Mouse (Mus musculus) intestine, embryonic 15.5 days (tissue): ENCODE measurements at regions not wholly inside any gene's neighbourhood (a gene's known extent, or its start where the extent isn't known, plus 50 kb on each side); places are given as distances from the start of the nearest gene placed in this dataset.
"Not testable (repeated sequence)": the region's sequence is repeated elsewhere in the genome, so short reads cannot be mapped to it uniquely, and the experiment has no call there.

Experiments
- ATAC-seq: fragments of 200-750 bp; cut with Nextera tagmentation; 2 replicates; pipeline ENCODE4 v1.8.0; 2017; ENCODE audit warnings: moderate TSS enrichment, moderate library complexity
- H3K27ac ChIP-seq: fragments of 300-500 bp; sonication (generic); 2 replicates; pipeline ENCODE4 v1.5.1; 2015; ENCODE audit warnings: mild to moderate bottlenecking, inconsistent platforms
- H3K27me3 ChIP-seq: fragments of 300-500 bp; sonication (generic); replicated peaks from 2 replicates; pipeline ENCODE4 v1.6.1; 2015; ENCODE audit warnings: inconsistent platforms
- H3K36me3 ChIP-seq: fragments of 300-500 bp; sonication (generic); 2 replicates; pipeline ENCODE4 v1.6.1; 2015; ENCODE audit warnings: inconsistent platforms
- H3K4me1 ChIP-seq: fragments of 300-500 bp; sonication (generic); replicated peaks from 2 replicates; pipeline ENCODE4 v1.6.1; 2015; ENCODE audit warnings: inconsistent platforms
- H3K4me2 ChIP-seq: fragments of 300-500 bp; sonication (generic); replicated peaks from 2 replicates; pipeline ENCODE4 v1.6.1; 2015; ENCODE audit warnings: mild to moderate bottlenecking, inconsistent platforms
- H3K4me3 ChIP-seq: fragments of 300-500 bp; sonication (generic); replicated peaks from 2 replicates; pipeline ENCODE4 v1.5.1; 2015; ENCODE audit warnings: inconsistent platforms
- H3K9ac ChIP-seq: fragments of 300-500 bp; sonication (generic); 2 replicates; pipeline ENCODE4 v1.6.1; 2015; ENCODE audit warnings: inconsistent platforms
- H3K9me3 ChIP-seq: fragments of 300-500 bp; sonication (generic); 2 replicates; pipeline ENCODE4 v1.6.1; 2016; ENCODE audit warnings: inconsistent platforms
- WGBS: fragments of 180-500 bp; shearing (Covaris S2); methylation state at CpG from one replicate; pipeline ENCODE4 v1.1.7; 2015; 5-methylcytosine and 5-hydroxymethylcytosine counted together

DNA sequence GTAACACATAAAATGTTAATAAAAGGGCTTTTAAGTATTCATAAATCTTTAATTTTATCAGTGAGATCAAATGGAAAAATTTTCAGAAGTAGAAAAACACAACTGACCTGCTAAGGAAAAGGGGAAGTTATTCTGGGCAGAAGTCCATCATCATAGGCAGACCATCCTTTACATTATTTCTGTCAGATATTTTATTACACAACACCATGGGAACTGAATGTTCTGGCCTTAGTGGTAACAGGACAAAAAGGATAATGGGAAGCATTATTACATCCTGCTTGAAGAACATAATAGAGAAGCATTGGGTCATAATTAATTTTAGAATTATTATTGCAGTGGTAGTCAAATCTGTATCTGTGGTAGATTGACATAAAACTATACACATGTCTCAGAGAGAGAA lies 603.5 kb upstream of the Gje1 start:
- no peak overlapping the region for H3K4me3 ChIP-seq
- no peak for ATAC-seq
- H3K4me1 ChIP-seq = no peaks in the 10 kb centered on the region
- H3K27me3 ChIP-seq = no peaks in the 10 kb centered on the region
- H3K9me3 ChIP-seq = no peaks in the 10 kb centered on the region
- H3K9ac ChIP-seq = no peak overlapping the region
- no peaks in the 10 kb centered on the region for H3K36me3 ChIP-seq
- H3K27ac ChIP-seq = no peak overlapping the region
- H3K4me2 ChIP-seq = no peak overlapping the region

DNA sequence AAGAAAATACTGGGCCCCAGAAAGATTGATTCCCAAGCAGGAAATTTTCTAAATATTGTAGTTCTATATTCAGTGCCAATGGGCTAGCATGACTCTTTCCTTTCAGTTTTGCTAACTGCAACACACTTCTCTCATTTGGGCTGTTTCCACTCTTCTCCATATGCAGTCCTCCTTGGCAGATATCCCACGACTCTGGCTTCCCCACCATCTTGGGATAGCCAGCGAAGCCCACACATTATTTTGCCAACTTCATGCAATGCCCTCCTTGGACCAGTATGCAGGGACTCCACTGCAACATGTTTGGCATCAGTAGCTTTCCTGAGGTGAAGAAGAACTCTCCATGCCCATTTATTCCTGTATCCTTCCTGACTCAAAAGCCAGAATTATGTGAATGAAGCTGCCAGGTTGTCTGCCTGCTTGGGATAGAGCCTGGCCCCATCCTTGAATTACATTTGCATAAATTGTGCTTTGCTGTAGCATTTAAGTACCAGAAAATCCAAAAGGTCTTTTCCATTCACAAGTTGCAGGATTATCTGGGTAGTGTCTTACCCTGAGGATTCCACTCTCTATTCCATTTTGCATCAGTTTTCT lies 599.1 kb upstream of the Gje1 start:
- 78% methylated on average over 2 of the region's 2 CpGs for WGBS
- no peaks in the 10 kb centered on the region for H3K4me1 ChIP-seq
- no peaks in the 10 kb centered on the region for H3K36me3 ChIP-seq
- H3K9ac ChIP-seq = no peak overlapping the region
- no peak overlapping the region for H3K27ac ChIP-seq
- no peak overlapping the region for H3K4me2 ChIP-seq
- ATAC-seq = no peak
- H3K4me3 ChIP-seq = no peak overlapping the region
- H3K27me3 ChIP-seq = no peaks in the 10 kb centered on the region
- H3K9me3 ChIP-seq = no peaks in the 10 kb centered on the region

GRCm38 (mm10) chr10:15310650-15311049 lies 592.6 kb upstream of the Gje1 start:
- H3K9ac ChIP-seq = no peak overlapping the region
- H3K4me2 ChIP-seq = no peak overlapping the region
- no peaks in the 10 kb centered on the region for H3K27me3 ChIP-seq
- no peak overlapping the region for H3K27ac ChIP-seq
- 73% methylated on average over 2 of the region's 2 CpGs for WGBS
- H3K4me1 ChIP-seq = no peaks in the 10 kb centered on the region
- ATAC-seq = no peak
- H3K36me3 ChIP-seq = no peaks in the 10 kb centered on the region
- no peaks in the 10 kb centered on the region for H3K9me3 ChIP-seq
- no peak overlapping the region for H3K4me3 ChIP-seq

GRCm38 (mm10) chr10:15305811-15306473 lies 587.9 kb upstream of the Gje1 start:
- H3K27me3 ChIP-seq = no peaks in the 10 kb centered on the region
- H3K36me3 ChIP-seq = no peaks in the 10 kb centered on the region
- ATAC-seq = peak; percentile 67
- no peak overlapping the region for H3K4me2 ChIP-seq
- no peak overlapping the region for H3K27ac ChIP-seq
- 54% methylated on average over 3 of the region's 3 CpGs for WGBS
- H3K4me3 ChIP-seq = no peak overlapping the region
- no peak overlapping the region for H3K9ac ChIP-seq
- no peaks in the 10 kb centered on the region for H3K9me3 ChIP-seq
- no peaks in the 10 kb centered on the region for H3K4me1 ChIP-seq

- no peak overlapping the region for H3K9ac ChIP-seq
- H3K27ac ChIP-seq = no peak overlapping the region
- no peak overlapping the region for H3K4me3 ChIP-seq
- peak overlapping the region; percentile 19; the same call in 1 of the 2 replicates for H3K4me2 ChIP-seq
- H3K36me3 ChIP-seq = no peaks in the 10 kb centered on the region
- H3K9me3 ChIP-seq = no peaks in the 10 kb centered on the region
- H3K4me1 ChIP-seq = no peaks in the 10 kb centered on the region
- H3K27me3 ChIP-seq = no peaks in the 10 kb centered on the region
- 50% methylated on average over 8 of the region's 8 CpGs for WGBS
- peak; percentile 80 for ATAC-seq
Observed at GRCm38 (mm10) chr10:15300199-15301085, 582.4 kb upstream of the Gje1 start.

DNA sequence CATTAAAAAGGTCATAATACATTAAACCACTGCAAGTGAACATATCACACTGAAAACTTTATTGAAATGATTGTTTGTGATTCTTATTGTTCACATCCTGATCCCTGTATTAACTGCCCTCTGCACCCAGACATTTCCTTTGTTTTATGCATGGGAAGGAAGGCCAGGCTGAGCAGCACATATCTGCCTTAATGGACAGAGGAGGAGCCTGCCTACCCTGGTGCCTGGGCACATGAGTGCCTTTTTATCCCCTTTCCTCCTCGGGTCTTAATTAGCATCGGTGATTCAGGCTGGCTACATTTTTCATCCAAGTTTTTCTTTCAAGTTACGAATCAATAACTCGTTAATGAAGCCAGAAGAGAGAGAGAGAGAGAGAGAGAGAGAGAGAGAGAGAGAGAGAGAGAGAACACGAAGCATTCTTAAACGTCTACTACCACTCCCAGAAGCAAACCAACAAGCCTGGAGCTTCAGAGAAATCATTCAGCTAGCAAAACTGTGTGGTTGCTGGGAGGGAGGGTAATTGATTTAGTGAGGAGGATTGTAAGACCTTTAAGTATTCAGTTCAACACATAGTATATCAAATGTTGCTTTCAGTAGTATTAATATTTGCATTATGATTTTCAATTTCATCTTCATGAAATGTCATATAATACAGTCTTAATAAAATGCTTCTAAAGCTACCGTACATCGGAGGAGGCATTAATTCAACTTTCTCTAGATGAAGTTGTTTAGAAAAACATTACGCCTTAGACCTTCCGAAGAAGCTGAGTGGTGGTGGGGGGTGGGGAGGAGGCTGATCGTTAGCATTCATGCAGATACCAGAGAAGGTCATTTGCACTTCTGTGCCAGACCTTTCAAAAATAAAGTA lies 581.6 kb upstream of the Gje1 start:
- no peaks in the 10 kb centered on the region for H3K36me3 ChIP-seq
- H3K9me3 ChIP-seq = no peaks in the 10 kb centered on the region
- WGBS = 42% methylated on average over 11 of the region's 11 CpGs
- H3K4me1 ChIP-seq = no peaks in the 10 kb centered on the region
- no peaks in the 10 kb centered on the region for H3K27me3 ChIP-seq
- no peak overlapping the region for H3K4me3 ChIP-seq
- no peak for ATAC-seq
- H3K4me2 ChIP-seq = no peak overlapping the region
- H3K27ac ChIP-seq = no peak overlapping the region
- no peak overlapping the region for H3K9ac ChIP-seq

DNA sequence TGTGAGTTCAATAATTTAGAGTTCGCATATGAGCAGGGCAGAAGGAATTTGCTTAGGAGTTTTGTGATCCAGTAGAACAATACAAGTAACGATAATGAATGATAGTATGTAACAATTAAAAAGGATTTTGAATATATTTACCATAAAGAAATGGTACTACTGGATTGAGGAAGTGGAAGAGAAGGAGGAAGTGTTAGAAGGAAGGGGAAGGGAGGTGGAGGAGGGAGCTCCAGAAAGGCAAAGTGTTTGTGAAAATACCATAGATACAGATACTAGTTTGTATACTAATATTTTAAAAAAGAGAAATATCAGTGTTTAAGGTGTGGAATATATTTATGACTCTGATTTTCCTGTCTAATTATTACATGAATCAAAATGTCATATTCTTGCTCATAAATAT lies 579.2 kb upstream of the Gje1 start:
- Histone ChIP-seq H3K36me3 (no peaks in the 10 kb centered on the region), H3K9ac (no peak overlapping the region), H3K4me3 (no peak overlapping the region), H3K4me1 (no peaks in the 10 kb centered on the region), H3K27ac (no peak overlapping the region), H3K27me3 (no peaks in the 10 kb centered on the region), H3K9me3 (no peaks in the 10 kb centered on the region), H3K4me2 (no peak overlapping the region)
- ATAC-seq = no peak
- 89% methylated on average over 2 of the region's 2 CpGs for WGBS

DNA sequence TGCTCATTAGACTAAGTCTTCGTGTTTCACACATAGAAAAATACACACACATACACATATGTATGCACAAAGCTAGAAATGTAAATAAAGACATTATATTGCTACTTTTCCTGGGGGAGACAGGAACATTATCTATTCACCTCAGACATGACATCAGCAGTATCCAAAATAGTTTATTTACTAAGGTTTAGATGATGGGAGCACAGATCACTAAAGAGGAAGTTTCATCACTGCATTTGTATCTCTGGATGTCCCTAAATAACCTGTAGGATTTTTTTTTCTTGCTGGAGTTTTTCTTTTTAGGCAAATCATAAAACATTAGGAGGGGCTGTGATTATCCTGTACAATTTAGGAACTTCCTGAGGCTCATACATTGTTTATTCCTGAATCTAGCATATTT lies 576.1 kb upstream of the Gje1 start:
- Histone ChIP-seq H3K4me2 (no peak overlapping the region), H3K36me3 (no peaks in the 10 kb centered on the region), H3K4me1 (no peaks in the 10 kb centered on the region), H3K9me3 (no peaks in the 10 kb centered on the region), H3K27ac (no peak overlapping the region), H3K4me3 (no peak overlapping the region), H3K27me3 (no peaks in the 10 kb centered on the region), H3K9ac (no peak overlapping the region)
- WGBS = 76% methylated on average over 1 of the region's 1 CpGs
- no peak for ATAC-seq

- not testable (repeated sequence) for H3K36me3 ChIP-seq, H3K4me2 ChIP-seq, H3K4me3 ChIP-seq, H3K27ac ChIP-seq, H3K9me3 ChIP-seq, H3K9ac ChIP-seq, H3K4me1 ChIP-seq, H3K27me3 ChIP-seq, ATAC-seq
- WGBS = 73% methylated on average over 1 of the region's 1 CpGs
Observed at GRCm38 (mm10) chr10:15263337-15263736, 545.3 kb upstream of the Gje1 start.

DNA sequence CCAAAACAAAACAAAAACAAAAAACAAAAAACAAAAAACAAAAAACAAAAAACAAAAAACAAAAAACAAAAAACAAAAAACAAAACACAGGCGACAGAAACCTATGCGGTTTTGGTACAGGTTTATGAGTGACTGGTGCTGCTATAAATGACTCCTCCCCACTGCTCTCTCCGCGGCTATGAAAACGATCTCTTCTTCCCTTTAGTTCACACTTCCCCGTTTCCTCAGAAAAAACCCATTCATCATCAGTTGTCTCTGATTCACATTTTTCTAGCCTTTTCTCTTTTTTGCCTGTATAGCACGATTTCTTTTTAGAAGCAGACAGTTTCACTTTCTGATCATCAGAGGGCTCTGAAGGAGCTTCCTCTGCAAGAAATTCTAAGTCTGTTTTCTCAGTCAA lies 544.3 kb upstream of the Gje1 start:
- whole genome bisulfite sequencing = 81% methylated on average over 7 of the region's 7 CpGs
- not testable (repeated sequence) for ATAC-seq

GRCm38 (mm10) chr10:15249402-15250086 lies 531.5 kb upstream of the Gje1 start:
- Histone ChIP-seq H3K9me3 (no peaks in the 10 kb centered on the region), H3K4me2 (no peak overlapping the region), H3K4me1 (no peaks in the 10 kb centered on the region), H3K27me3 (no peaks in the 10 kb centered on the region), H3K4me3 (no peak overlapping the region), H3K9ac (no peak overlapping the region), H3K36me3 (no peaks in the 10 kb centered on the region), H3K27ac (no peak overlapping the region)
- no peak for ATAC-seq
- WGBS = 82% methylated on average over 2 of the region's 2 CpGs

More for the DNA sequence above, 544.3 kb upstream of the Gje1 start:
- not testable (repeated sequence) for H3K4me3 ChIP-seq, H3K27ac ChIP-seq, H3K27me3 ChIP-seq, H3K9ac ChIP-seq, H3K9me3 ChIP-seq, H3K4me1 ChIP-seq, H3K4me2 ChIP-seq, H3K36me3 ChIP-seq
